Mouse (Mus musculus) olfactory bulb, adult 2 months (tissue): ENCODE data around the gene Notch4.

ENCODE experiments used
- CTCF ChIP-seq: fragments of 200-500 bp; IDR thresholded peaks from 2 replicates; pipeline ENCODE4 v1.5.1; 2012; ENCODE audit warnings: low read depth, mild to moderate bottlenecking, low read length, moderate library complexity; ENCODE audit not compliant: insufficient read depth
- POLR2A ChIP-seq: fragments of 200-500 bp; IDR thresholded peaks from 2 replicates; pipeline ENCODE4 v1.6.1; 2012; ENCODE audit warnings: mild to moderate bottlenecking, low read depth, low read length, moderate library complexity; ENCODE audit not compliant: insufficient read depth

DNA sequence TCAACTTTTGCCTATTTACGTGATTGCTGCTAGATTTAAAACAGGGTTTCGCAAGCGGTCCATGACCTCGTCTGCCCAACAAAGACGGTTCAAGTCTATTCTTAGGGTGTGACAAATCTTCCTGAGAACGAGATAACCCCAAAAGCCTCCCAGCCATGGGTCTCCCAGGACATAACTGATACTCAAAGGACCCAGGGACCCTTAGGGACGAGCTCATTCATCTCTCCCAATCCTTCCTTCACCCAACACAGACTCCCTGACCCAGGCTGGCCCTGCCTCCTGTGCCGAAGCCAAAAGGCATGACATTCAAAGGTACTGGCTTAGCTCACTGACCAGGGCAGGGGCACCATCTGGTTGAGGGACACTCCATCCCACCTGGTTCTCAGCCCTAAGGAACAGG, 7.7 kb upstream of the Notch4 start:
- TF ChIP-seq CTCF (no peak), POLR2A (no peak)
